Mouse (Mus musculus) neural tube, embryonic 13.5 days (tissue): ENCODE measurements around the gene Fabp2. TPM values are rescaled to one million over a fixed set of nuclear protein-coding genes. Genes with fewer than 3 reads are reported as not detected.

ENCODE experiments used
- ATAC-seq: fragments of 200-750 bp; cut with Nextera tagmentation; 2 replicates; pipeline ENCODE4 v1.8.0; 2017; ENCODE audit warnings: low read depth, mild to moderate bottlenecking, moderate TSS enrichment, moderate library complexity
- H3K27ac ChIP-seq: fragments of 300-500 bp; sonication (generic); replicated peaks from 2 replicates; pipeline ENCODE4 v1.5.1; 2015; ENCODE audit warnings: moderate library complexity, mild to moderate bottlenecking, inconsistent platforms
- H3K27me3 ChIP-seq: fragments of 300-500 bp; sonication (generic); 2 replicates; pipeline ENCODE4 v1.6.1; 2015; ENCODE audit warnings: mild to moderate bottlenecking, inconsistent platforms
- H3K36me3 ChIP-seq: fragments of 300-500 bp; sonication (generic); 2 replicates; pipeline ENCODE4 v1.6.1; 2015; ENCODE audit warnings: mild to moderate bottlenecking, inconsistent platforms
- H3K4me1 ChIP-seq: fragments of 300-500 bp; sonication (generic); replicated peaks from 2 replicates; pipeline ENCODE4 v1.6.1; 2015; ENCODE audit warnings: inconsistent platforms
- H3K4me2 ChIP-seq: fragments of 300-500 bp; sonication (generic); 2 replicates; pipeline ENCODE4 v1.6.1; 2015; ENCODE audit warnings: inconsistent platforms, mild to moderate bottlenecking, moderate library complexity
- H3K4me3 ChIP-seq: fragments of 300-500 bp; sonication (generic); 2 replicates; pipeline ENCODE4 v1.5.1; 2015; ENCODE audit warnings: mild to moderate bottlenecking, inconsistent platforms
- H3K9ac ChIP-seq: fragments of 300-500 bp; sonication (generic); 2 replicates; pipeline ENCODE4 v1.6.1; 2015; ENCODE audit warnings: moderate library complexity, mild to moderate bottlenecking, inconsistent platforms
- H3K9me3 ChIP-seq: fragments of 300-500 bp; sonication (generic); 2 replicates; pipeline ENCODE4 v1.6.1; 2016; ENCODE audit warnings: inconsistent platforms
- WGBS: fragments of 180-500 bp; shearing (Covaris S2); methylation state at CpG from one replicate; pipeline ENCODE4 v1.1.7; 2015; 5-methylcytosine and 5-hydroxymethylcytosine counted together
- polyA plus RNA-seq: library from polyadenylated mRNA; unstranded; fragments of >200 nt; fragmentation: Nextera tagmentation; extraction: Ambion mirVana; gene quantifications from 2 replicates; pipeline ENCODE4 v1.2.1, GENCODE M21; 2015

Gene Fabp2
- not detected in 2 replicates for polyA plus RNA-seq

DNA sequence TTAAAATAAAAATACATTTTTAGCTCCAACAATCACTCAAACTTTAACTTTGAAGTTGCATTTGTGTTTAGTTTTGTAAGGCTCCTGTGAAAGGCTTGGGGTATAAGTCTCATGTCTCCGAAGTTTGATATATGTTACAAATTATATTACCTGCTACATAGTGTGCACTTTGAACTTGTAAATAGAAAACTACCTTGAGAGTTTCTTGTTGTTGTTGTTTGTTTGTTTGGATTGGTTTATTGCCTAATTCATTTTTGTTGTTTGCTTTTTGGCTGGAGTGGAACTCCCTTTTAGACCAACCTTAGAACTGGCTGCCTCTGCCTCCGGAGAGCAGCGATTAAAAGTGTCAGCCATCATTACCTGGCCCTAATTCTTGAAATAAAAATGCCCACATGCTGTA is at the start of gene Fabp2:
TSS of gene Fabp2 (plus strand) at position 301 of the 400 bp plus-strand sequence.
- ATAC-seq, result no peak
- H3K27me3 ChIP-seq, result no peaks in the 10 kb centered on the region

DNA sequence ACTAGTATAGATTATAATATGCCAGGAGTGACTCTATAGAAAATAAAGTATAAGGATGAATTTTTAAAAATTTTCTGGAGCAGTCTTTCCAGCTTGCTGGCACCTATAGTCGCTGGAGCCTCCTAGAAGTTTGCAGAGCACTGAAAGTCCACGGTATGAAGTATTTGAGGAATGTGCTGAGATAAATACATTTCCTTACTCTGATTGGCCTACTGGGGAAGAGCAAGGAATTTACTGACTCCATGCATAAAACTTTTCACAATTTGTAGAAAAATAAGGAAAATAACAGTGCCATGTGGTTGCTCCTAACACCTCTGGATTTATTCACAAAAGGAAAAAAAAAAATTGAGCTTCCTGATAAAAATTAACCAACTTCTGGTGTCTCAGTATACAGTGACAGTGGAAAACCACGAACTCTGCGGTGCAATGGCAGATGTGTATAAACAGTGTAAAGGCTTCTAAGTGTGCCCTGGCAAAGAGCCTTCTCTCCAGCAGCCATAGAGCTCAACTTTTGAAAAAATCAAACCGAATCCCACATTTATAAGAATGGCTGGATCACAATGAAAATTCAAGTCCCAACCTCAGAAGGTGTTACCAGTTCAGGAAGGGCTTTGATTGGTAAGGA is 46.4 kb upstream of the Fabp2 start:
- Histone ChIP-seq H3K4me3 (no peak overlapping the region), H3K36me3 (peaks cover 8% of the 10 kb centered on the region; the same call in 1 of the 2 replicates), H3K9ac (no peak overlapping the region), H3K4me2 (no peak overlapping the region), H3K9me3 (no peaks in the 10 kb centered on the region), H3K27me3 (no peaks in the 10 kb centered on the region), H3K27ac (no peak overlapping the region), H3K4me1 (no peaks in the 10 kb centered on the region)
- no peak for ATAC-seq
- WGBS, result 83% methylated on average over 5 of the region's 5 CpGs

More for the DNA sequence above, at the start of gene Fabp2:
- 91% methylated on average over 3 of the region's 3 CpGs for WGBS
- no peaks in the 10 kb centered on the region for H3K4me1 ChIP-seq
- no peak within 1 kb of the TSS for H3K27ac ChIP-seq
- no peaks in the 10 kb centered on the region for H3K36me3 ChIP-seq
- H3K4me2 ChIP-seq, result no peak within 1 kb of the TSS
- H3K9ac ChIP-seq, result no peak within 1 kb of the TSS
- H3K9me3 ChIP-seq, result no peaks in the 10 kb centered on the region
- no peak within 1 kb of the TSS for H3K4me3 ChIP-seq

DNA sequence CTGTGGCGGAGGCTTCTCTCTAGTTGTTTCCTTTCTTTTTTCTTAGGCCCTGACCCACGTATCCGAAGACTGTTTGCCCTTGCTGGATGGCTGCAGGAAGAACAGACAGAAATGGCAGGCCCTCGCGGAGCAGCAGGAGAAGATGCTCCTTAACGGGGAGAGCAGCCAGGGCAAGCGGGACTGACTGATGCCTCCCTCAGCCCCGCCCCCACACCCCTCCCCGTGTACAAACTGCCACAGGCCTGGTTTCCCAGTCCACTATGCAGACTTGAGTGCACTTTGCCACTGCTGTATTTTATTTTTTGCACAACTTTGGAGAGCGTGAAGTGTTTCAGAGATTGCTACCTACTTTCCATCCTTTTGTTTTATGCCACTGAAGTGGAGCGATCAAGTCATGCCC is 39.7 kb upstream of the Fabp2 start:
- Histone ChIP-seq H3K9ac (no peak overlapping the region), H3K4me3 (no peak overlapping the region), H3K36me3 (no peaks in the 10 kb centered on the region), H3K4me2 (no peak overlapping the region), H3K9me3 (no peaks in the 10 kb centered on the region), H3K27me3 (no peaks in the 10 kb centered on the region), H3K4me1 (no peaks in the 10 kb centered on the region), H3K27ac (no peak overlapping the region)
- WGBS, result 63% methylated on average over 11 of the region's 11 CpGs
- ATAC-seq, result no peak

DNA sequence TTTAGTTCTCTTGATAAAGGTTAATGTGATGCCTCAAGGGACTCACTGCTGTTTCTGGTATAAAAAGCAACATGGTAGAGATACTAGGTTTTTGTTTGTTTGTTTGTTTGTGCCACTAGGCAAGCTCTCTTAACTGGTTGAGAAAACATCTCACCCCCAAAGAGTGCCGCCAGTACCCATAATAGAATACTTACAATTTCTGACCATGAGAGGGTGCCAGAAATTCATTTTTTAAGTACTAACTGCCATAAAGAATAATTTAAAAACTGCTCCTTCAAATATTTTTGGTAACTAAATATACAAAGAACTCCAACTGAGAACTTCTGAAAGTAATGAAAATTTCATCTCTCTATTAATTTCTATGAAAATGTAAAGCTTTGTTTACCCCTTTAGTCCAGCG is 35.0 kb upstream of the Fabp2 start:
- Histone ChIP-seq H3K27ac (no peak overlapping the region), H3K9ac (no peak overlapping the region), H3K4me1 (no peaks in the 10 kb centered on the region), H3K4me2 (no peak overlapping the region), H3K9me3 (no peaks in the 10 kb centered on the region), H3K36me3 (no peaks in the 10 kb centered on the region), H3K27me3 (no peaks in the 10 kb centered on the region), H3K4me3 (no peak overlapping the region)
- WGBS, result 87% methylated on average over 2 of the region's 2 CpGs
- ATAC-seq, result no peak

DNA sequence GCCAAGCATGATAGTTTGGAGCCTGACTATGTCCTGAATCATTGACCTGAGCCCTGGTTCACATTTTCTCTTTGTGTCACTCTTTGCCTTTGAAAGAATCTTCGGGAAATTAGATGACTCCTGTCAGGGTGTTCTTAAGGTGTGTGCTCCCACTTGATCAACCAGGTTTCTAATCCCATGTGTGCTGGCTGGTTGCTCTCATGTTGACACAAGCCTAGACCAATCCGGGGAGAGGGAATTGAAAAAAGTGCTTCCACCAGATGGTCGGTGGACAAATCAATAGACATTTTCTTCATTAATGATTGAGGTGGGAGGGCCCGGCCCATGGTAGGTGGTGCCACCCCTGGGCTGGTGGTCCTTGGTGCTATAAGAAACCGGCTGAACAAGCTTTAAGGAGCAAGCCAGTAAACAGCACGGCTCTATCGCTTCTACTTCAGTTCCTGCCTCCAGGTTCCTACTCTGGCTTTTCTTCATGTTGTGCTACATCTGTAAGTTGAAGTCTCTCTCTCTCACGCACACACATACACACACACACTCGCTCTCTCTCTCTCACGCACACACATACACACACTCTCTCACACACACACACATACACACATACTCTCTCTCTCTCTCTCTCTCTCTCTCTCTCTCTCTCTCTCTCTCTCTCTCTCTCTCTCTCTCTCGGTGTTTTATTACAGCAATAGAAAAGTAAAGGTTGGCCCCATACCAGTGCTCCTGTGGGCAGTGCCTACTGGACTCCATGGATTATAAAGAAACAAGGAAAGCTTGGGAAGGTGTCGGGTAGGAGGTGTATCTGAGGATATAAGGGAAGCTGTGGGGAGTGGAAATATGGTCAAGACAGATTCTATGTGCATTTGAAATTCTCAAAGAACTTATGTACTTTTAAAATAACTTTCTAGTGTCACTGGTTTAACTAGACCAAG is 34.0 kb upstream of the Fabp2 start:
- Histone ChIP-seq H3K27me3 (no peaks in the 10 kb centered on the region), H3K4me3 (no peak overlapping the region), H3K27ac (no peak overlapping the region), H3K4me2 (no peak overlapping the region), H3K36me3 (no peaks in the 10 kb centered on the region), H3K9ac (no peak overlapping the region), H3K4me1 (no peaks in the 10 kb centered on the region), H3K9me3 (no peaks in the 10 kb centered on the region)
- 86% methylated on average over 12 of the region's 12 CpGs for WGBS
- ATAC-seq, result no peak

DNA sequence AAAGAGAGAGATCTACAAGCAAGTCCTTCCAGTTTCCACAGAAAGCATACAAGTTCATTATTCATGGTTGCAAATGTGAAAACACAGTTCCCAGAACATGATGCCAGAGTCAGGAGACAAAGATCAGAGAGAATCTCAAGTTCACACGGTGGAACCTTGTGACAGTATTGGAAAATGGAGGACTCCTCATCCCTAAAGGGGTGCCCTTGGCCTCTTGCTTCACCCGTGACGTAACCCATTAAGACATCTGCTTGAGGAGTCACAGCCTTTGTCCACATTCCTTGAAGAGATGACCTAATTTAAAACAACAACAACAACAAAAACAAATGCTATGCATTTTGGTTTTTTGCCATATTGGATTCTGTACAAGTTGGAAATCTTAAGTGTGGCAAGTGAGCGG is 29.8 kb upstream of the Fabp2 start:
- Histone ChIP-seq H3K4me1 (no peaks in the 10 kb centered on the region), H3K4me2 (no peak overlapping the region), H3K9me3 (no peaks in the 10 kb centered on the region), H3K4me3 (no peak overlapping the region), H3K27ac (no peak overlapping the region), H3K36me3 (no peaks in the 10 kb centered on the region), H3K27me3 (no peaks in the 10 kb centered on the region), H3K9ac (no peak overlapping the region)
- no peak for ATAC-seq
- 89% methylated on average over 4 of the region's 4 CpGs for WGBS

DNA sequence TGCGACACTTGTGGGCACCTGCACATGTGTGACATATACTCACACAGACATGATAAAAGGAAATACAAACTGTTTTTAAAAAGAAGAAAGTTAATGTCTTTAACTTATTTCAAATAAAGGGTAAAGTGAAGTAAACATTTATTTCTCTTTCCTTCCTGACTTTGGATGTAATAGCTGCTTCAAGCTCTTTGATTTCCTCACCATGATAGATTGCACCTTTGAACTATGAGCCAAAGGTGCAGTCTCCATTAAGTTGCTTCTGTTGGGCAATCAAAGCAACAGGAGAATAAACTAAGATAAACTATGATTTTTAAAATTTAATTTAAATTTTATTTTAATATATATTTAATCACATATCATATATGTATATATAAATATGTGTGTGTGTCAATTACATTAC is 26.6 kb upstream of the Fabp2 start:
- Histone ChIP-seq H3K27ac (no peak overlapping the region), H3K36me3 (no peaks in the 10 kb centered on the region), H3K4me1 (no peaks in the 10 kb centered on the region), H3K9me3 (no peaks in the 10 kb centered on the region), H3K27me3 (no peaks in the 10 kb centered on the region), H3K4me2 (no peak overlapping the region), H3K4me3 (no peak overlapping the region), H3K9ac (no peak overlapping the region)
- 96% methylated on average over 1 of the region's 1 CpGs for WGBS
- no peak for ATAC-seq

DNA sequence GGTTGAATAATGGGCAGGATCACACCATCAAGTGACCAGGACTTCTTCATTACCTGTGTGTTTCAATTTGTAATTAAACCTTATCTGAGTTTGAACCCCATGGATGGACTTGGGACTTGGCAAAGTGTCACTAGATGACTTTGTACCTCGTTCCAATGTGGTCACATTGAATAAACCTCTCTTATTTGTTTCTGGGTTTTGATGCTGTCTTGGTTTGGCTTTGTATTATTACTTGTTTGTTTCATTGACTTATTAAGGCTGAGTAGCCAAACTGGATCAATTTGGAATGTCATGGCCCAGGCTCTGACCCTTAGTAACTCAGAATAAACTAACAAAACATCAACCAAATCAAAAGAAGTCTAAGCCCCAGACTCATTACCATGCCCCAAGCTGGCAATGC is 23.3 kb upstream of the Fabp2 start:
- H3K4me1 ChIP-seq, result no peaks in the 10 kb centered on the region

DNA sequence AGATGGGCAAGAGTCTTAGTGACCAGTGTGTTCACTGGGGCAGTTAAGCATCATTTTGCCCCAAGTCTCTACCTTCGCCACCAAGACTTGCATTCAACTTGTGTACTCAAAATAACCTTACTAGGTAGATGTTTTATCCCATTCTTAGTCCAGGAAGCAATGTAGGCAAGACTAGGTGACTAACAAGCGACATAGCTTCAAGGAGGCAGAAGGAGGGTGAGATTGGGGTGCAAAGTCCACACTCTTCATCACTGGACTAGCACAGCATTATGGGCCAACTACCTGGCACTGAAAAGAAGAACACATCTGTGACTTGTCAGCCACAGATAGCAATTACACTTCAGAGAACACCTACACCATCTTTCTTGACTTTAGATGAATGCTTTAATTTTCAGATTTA is 18.0 kb upstream of the Fabp2 start:
- 83% methylated on average over 2 of the region's 2 CpGs for WGBS
- Histone ChIP-seq H3K9ac (no peak overlapping the region), H3K27ac (no peak overlapping the region), H3K9me3 (no peaks in the 10 kb centered on the region), H3K4me3 (no peak overlapping the region), H3K27me3 (no peaks in the 10 kb centered on the region), H3K4me2 (no peak overlapping the region), H3K4me1 (no peaks in the 10 kb centered on the region), H3K36me3 (no peaks in the 10 kb centered on the region)
- no peak for ATAC-seq

More for the DNA sequence above, 23.3 kb upstream of the Fabp2 start:
- Histone ChIP-seq H3K36me3 (no peaks in the 10 kb centered on the region), H3K27me3 (no peaks in the 10 kb centered on the region), H3K9ac (no peak overlapping the region), H3K27ac (no peak overlapping the region), H3K9me3 (no peaks in the 10 kb centered on the region), H3K4me3 (no peak overlapping the region), H3K4me2 (no peak overlapping the region)
- 83% methylated on average over 1 of the region's 1 CpGs for WGBS
- ATAC-seq, result no peak

DNA sequence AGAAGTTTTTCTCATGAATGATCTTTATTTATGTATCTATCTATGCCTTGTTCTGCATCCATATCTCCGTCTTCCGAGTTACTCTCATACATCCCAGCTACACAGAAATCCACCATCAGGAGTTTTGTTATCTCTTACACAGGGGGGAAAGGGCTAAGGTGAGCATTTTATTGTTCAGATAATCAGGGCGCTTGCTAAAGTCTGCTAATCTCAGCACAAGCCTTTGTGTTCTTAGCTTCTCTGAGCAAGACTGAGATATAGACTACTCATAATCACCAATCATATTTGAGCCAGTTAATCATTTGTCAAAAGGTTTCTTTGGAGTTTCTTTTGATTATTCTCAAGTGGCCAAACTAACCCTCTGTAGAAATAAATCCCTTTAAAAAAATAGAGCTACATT is 17.3 kb upstream of the Fabp2 start:
- no peak for ATAC-seq
- H3K36me3 ChIP-seq, result no peaks in the 10 kb centered on the region
- no peak overlapping the region for H3K4me2 ChIP-seq
- no peaks in the 10 kb centered on the region for H3K4me1 ChIP-seq
- H3K9ac ChIP-seq, result no peak overlapping the region
- H3K4me3 ChIP-seq, result no peak overlapping the region
- WGBS, result 92% methylated on average over 3 of the region's 3 CpGs
- no peak overlapping the region for H3K27ac ChIP-seq
- H3K27me3 ChIP-seq, result no peaks in the 10 kb centered on the region
- H3K9me3 ChIP-seq, result no peaks in the 10 kb centered on the region

DNA sequence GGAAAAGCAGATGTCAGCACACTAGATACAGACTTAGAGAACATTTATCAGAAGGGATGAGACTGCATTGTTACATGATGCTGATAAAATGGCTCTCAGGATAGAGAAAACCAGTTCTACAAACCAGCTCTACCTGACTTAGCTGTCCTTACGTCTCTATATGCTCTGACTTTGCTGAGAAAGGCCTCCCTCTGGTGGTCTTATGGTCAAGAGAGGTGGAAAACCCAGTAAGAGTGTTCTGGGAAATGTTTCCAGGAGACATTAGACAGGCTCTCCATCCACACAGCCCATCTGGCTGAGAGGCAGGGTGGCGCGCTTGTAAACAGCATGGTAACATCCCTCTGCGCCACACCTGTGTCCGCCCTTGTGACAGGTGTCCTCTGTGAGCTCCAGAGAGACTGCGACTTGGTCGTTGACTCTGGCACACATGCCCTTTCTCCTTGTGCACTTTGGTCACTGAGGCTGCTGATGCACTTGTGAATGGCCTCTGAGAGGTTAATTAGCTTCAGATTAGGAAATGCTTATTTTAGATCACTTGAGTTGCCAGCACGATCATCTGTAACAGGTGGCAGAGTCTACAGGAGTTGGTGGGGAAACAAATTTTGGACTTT is 16.1 kb upstream of the Fabp2 start:
- ATAC-seq, result no peak
- Histone ChIP-seq H3K36me3 (no peaks in the 10 kb centered on the region), H3K9ac (no peak overlapping the region), H3K4me1 (no peaks in the 10 kb centered on the region), H3K4me2 (no peak overlapping the region), H3K27ac (no peak overlapping the region), H3K4me3 (no peak overlapping the region), H3K27me3 (no peaks in the 10 kb centered on the region), H3K9me3 (no peaks in the 10 kb centered on the region)
- WGBS, result 91% methylated on average over 8 of the region's 8 CpGs

DNA sequence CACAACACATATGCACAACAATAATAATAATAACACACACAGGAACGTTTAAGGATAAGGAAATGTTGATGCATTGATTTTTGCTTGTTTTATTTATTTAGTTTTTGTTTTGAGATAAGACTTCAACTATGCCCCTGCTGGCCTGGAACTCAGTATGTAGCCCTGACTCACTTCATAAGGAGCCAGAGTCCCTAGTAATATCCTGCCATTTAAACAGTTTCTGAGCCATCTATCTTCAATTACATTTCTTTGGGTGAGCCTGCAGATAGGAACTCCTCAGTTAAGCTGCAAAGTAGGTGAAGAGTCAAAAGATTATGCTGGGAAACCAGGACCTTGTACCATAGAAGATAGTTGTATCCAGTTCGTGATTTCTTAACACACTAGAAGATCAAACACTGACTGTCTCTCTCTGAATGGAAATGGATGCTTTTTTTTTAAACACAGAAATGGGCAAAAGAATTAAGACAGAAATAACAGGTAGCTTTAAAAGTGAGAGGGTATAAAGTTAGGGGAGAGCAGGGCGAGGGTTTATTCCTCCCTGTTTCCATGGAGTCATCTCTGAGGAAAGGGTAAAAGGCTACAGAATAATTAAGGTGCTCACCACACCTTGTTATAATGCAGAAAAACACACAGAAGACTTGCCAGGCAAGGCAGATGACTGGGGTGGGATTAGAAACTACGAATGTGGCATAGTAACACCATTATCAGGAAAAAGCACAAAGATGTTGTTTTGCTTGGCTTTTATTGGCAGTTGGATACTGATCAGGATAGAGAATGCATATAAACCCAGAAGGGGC is 7.2 kb upstream of the Fabp2 start:
- Histone ChIP-seq H3K9ac (no peak overlapping the region), H3K4me3 (no peak overlapping the region), H3K27ac (no peak overlapping the region), H3K4me1 (no peaks in the 10 kb centered on the region), H3K27me3 (no peaks in the 10 kb centered on the region), H3K36me3 (no peaks in the 10 kb centered on the region), H3K9me3 (no peaks in the 10 kb centered on the region), H3K4me2 (no peak overlapping the region)
- no peak for ATAC-seq
- WGBS, result 79% methylated on average over 4 of the region's 4 CpGs
